Mouse (Mus musculus): ENCODE results near the gene Sct. TPM values are rescaled to one million over a fixed set of nuclear protein-coding genes. Genes with fewer than 3 reads are reported as not detected.

Sct gene
- polyA plus RNA-seq, 1 experiment from 2014 or later: 23.2 TPM

DNA sequence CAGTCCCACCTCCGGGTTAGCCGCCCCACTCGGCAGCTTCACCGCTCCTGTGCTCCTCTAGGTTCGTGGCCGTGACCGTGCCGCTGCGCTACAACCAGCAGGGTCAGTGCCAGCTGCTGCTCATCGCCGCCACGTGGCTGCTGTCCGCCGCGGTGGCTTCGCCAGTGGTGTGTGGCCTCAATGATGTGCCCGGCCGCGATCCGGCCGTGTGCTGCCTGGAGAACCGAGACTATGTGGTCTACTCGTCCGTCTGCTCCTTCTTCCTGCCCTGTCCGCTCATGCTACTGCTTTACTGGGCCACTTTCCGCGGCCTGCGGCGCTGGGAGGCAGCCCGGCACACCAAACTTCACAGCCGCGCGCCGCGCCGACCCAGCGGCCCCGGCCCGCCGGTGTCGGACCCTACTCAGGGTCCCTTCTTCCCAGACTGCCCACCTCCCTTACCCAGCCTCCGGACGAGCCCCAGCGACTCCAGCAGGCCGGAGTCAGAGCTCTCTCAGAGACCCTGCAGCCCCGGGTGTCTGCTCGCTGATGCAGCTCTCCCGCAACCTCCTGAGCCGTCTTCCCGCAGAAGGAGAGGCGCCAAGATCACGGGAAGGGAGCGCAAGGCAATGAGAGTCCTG, 15.0 kb upstream of the Sct start:
- H3K4me2 ChIP-seq (ENCODE audit: low read depth, low read length): peak overlapping the region; percentile 66
- peak; percentile 6; the same call in 1 of the 2 replicates for ATAC-seq (ENCODE audit: insufficient read depth, low FRiP score)
- 1% methylated on average over 53 of the region's 53 CpGs for WGBS

DNA sequence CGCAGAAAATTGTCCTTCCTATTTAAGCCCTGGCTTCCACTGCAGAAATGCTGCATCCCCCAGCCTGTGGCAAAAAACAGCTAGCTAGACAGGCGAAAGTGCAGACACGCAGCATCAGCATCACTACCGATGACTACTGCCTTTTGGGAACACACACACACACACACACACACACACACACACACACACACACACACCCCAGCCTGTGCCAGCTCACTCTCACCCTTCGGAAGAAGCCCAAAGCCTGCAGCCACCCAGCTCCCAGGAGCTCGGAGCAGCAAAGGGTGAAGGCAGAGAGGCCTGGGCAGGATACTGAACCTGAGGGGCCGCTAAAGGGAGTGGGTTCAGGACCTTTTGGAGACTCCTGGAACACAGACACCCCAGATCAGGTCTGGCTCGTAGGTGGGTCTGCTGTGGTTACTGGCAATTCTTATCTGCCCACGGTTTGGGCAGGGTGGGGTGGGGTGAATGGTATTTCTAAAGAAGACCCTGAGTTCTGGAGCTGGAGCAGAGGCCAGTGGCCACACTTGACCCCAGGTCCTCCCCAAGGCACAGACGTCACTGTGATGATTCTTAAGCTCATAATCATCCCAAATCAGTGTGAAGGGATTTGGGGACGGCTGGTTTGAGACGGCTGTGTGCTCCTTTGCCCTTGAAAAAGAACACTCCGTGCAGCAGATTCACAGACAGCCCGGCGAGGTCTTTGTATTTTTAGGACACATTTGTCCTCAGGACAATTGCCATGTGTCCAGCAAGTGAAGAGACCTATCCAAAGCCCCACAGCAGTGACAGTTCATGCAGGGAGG, 13.9 kb upstream of the Sct start:
- Histone ChIP-seq H3K9me3 (replicated peaks; ENCODE audit: control insufficient read depth, low read length) (no peaks in the 10 kb centered on the region), H3K4me2 (ENCODE audit: low read depth, low read length) (peak overlapping the region; percentile 59; the same call in 1 of the 2 replicates), H3K27ac (ENCODE audit: low read length) (no peak overlapping the region), H3K27me3 (ENCODE audit: control insufficient read depth, insufficient read depth, low read length) (peaks cover 38% of the 10 kb centered on the region), H3K36me3 (ENCODE audit: control insufficient read depth, insufficient read depth, low read length) (no peaks in the 10 kb centered on the region), H3K4me3 (replicated peaks; ENCODE audit: low read length) (no peak overlapping the region), H3K9ac (ENCODE audit: low read length) (no peak overlapping the region), H3K4me1 (ENCODE audit: control insufficient read depth, insufficient read depth, low read length) (peaks cover 6% of the 10 kb centered on the region; the same call in 1 of the 2 replicates)
- ATAC-seq (ENCODE audit: insufficient read depth, low FRiP score): no peak
- 50% methylated on average over 15 of the region's 15 CpGs for WGBS

More for the DNA sequence above, 15.0 kb upstream of the Sct start:
- H3K4me1 ChIP-seq (ENCODE audit: control insufficient read depth, insufficient read depth, low read length): peaks cover 6% of the 10 kb centered on the region; the same call in 1 of the 2 replicates
- H3K9me3 ChIP-seq (replicated peaks; ENCODE audit: control insufficient read depth, low read length): no peaks in the 10 kb centered on the region
- peak overlapping the region; percentile 44 for H3K4me3 ChIP-seq (replicated peaks; ENCODE audit: low read length)
- no peak overlapping the region for H3K27ac ChIP-seq (ENCODE audit: low read length)
- peaks cover 38% of the 10 kb centered on the region for H3K27me3 ChIP-seq (ENCODE audit: control insufficient read depth, insufficient read depth, low read length)
- H3K36me3 ChIP-seq (ENCODE audit: control insufficient read depth, insufficient read depth, low read length): no peaks in the 10 kb centered on the region
- H3K9ac ChIP-seq (ENCODE audit: low read length): peak overlapping the region; percentile 58

DNA sequence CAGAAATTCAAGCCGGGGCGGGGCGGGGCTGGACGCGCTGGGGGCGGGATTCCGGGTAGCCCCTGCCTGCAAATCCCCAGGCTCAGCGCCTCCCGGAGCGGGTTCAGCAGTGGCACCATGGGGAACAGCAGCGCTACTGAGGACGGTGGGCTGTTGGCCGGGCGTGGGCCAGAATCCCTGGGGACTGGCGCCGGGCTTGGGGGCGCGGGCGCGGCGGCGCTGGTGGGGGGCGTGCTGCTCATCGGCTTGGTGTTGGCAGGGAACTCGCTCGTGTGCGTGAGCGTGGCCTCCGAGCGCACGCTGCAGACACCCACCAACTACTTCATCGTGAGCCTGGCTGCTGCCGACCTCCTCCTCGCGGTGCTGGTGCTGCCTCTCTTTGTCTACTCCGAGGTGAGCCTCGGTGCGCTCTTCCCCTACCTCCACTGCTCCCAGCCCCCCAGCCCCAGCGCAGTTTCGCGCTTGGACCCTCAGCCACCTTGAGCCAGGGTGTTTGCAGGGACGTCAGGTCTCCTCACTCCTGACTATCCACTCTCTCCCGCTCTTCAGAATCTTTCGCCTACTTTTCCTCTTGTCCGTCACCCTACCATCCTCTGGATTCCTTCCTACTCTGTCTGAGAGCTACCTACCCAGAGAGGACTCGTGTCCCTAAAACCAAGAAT, 13.1 kb upstream of the Sct start, which contains the start of gene Drd4:
Drd4 (plus strand) TSS at position 86 of the 662 bp plus-strand sequence.
- Histone ChIP-seq H3K4me2 (ENCODE audit: low read depth, low read length) (peak within 1 kb of the TSS; percentile 59), H3K9me3 (replicated peaks; ENCODE audit: control insufficient read depth, low read length) (no peaks in the 10 kb centered on the region), H3K36me3 (ENCODE audit: control insufficient read depth, insufficient read depth, low read length) (no peaks in the 10 kb centered on the region), H3K4me1 (ENCODE audit: control insufficient read depth, insufficient read depth, low read length) (peaks cover 6% of the 10 kb centered on the region; the same call in 1 of the 2 replicates), H3K4me3 (replicated peaks; ENCODE audit: low read length) (peak within 1 kb of the TSS; percentile 39), H3K9ac (ENCODE audit: low read length) (peak within 1 kb of the TSS; percentile 58), H3K27ac (ENCODE audit: low read length) (no peak within 1 kb of the TSS), H3K27me3 (ENCODE audit: control insufficient read depth, insufficient read depth, low read length) (peaks cover 38% of the 10 kb centered on the region)
- 3% methylated on average over 46 of the region's 46 CpGs for WGBS
- ATAC-seq (ENCODE audit: insufficient read depth, low FRiP score): peak; percentile 26; the same call in 1 of the 2 replicates

DNA sequence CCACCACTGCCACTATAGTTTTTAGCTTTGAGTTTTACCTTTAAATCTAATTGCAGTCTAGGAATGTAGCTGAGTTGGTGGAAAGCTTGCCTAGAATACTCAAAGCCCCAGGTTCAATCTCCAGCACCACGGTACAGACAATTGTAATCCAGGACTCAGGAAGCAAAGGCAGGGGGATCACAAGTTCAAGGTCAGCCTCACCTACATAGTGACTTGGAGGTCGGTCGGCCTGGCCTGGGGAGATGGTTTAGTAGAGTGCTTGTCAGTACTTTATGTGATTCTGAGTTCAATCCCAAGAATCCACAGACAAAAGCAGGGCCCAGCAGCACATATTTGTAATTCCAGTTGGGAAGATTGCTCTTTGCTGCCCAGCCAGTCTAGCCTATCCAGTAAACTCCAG, 9.1 kb upstream of the Sct start:
- no peaks in the 10 kb centered on the region for H3K36me3 ChIP-seq (ENCODE audit: control insufficient read depth, insufficient read depth, low read length)
- H3K27ac ChIP-seq (ENCODE audit: low read length): no peak overlapping the region
- no peaks in the 10 kb centered on the region for H3K4me1 ChIP-seq (ENCODE audit: control insufficient read depth, insufficient read depth, low read length)
- no peak overlapping the region for H3K4me3 ChIP-seq (replicated peaks; ENCODE audit: low read length)
- H3K9me3 ChIP-seq (replicated peaks; ENCODE audit: control insufficient read depth, low read length): no peaks in the 10 kb centered on the region
- ATAC-seq (ENCODE audit: insufficient read depth, low FRiP score): no peak
- H3K9ac ChIP-seq (ENCODE audit: low read length): no peak overlapping the region
- peaks cover 12% of the 10 kb centered on the region for H3K27me3 ChIP-seq (ENCODE audit: control insufficient read depth, insufficient read depth, low read length)
- WGBS: 79% methylated on average over 3 of the region's 3 CpGs
- no peak overlapping the region for H3K4me2 ChIP-seq (ENCODE audit: low read depth, low read length)

DNA sequence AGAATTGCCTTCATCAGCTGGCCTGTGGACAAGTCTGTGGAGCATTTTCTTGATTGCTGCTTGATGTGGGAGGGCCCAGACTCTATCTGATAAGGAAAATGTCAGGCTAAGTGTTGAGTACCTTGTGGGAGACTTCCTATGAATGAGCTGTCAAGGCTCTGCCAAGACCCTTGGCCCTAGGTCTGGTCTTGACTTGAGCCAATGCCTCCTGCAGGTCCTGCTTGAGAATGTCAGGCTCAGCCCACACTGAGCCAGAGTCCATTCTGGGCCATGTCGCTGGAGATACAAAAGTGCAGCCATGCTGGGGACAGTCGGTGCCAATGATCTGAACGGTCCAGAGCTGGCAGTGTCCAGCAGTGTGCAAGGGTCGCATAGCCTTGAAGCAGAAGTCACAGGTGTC, 3.8 kb upstream of the Sct start:
- no peak overlapping the region for H3K27ac ChIP-seq (ENCODE audit: low read length)
- no peaks in the 10 kb centered on the region for H3K27me3 ChIP-seq (ENCODE audit: control insufficient read depth, insufficient read depth, low read length)

DNA sequence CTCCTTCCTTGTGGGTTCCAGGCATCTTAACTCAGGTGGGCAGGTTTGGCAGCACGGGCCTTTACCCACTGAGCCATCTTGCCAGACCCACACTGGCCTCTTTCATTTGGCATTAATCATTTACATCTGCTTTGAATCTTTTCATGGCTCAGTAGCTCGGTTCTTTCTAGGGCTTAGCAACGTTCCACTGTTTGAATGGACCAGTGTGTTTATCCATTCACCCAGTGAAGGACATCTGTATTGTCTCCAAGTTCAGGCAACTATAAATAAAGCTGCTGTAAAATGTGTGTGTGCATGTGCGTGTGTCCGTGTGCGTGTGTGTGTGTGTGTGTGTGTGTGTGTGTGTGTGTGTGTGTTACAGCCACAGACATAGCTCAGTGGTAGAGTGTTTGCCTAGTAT, 2.5 kb upstream of the Sct start:
- Histone ChIP-seq H3K4me2 (ENCODE audit: low read depth, low read length) (no peak overlapping the region), H3K9ac (ENCODE audit: low read length) (no peak overlapping the region), H3K27ac (ENCODE audit: low read length) (no peak overlapping the region), H3K4me1 (ENCODE audit: control insufficient read depth, insufficient read depth, low read length) (peaks cover 5% of the 10 kb centered on the region; the same call in 1 of the 2 replicates), H3K36me3 (ENCODE audit: control insufficient read depth, insufficient read depth, low read length) (no peaks in the 10 kb centered on the region), H3K27me3 (ENCODE audit: control insufficient read depth, insufficient read depth, low read length) (no peaks in the 10 kb centered on the region), H3K9me3 (replicated peaks; ENCODE audit: control insufficient read depth, low read length) (no peaks in the 10 kb centered on the region), H3K4me3 (replicated peaks; ENCODE audit: low read length) (no peak overlapping the region)
- no peak for ATAC-seq (ENCODE audit: insufficient read depth, low FRiP score)
- 50% methylated on average over 6 of the region's 6 CpGs for WGBS

More for the DNA sequence above, 3.8 kb upstream of the Sct start:
- no peak overlapping the region for H3K4me2 ChIP-seq (ENCODE audit: low read depth, low read length)
- no peak overlapping the region for H3K9ac ChIP-seq (ENCODE audit: low read length)
- H3K4me3 ChIP-seq (replicated peaks; ENCODE audit: low read length): no peak overlapping the region
- peaks cover 5% of the 10 kb centered on the region; the same call in 1 of the 2 replicates for H3K4me1 ChIP-seq (ENCODE audit: control insufficient read depth, insufficient read depth, low read length)
- no peaks in the 10 kb centered on the region for H3K9me3 ChIP-seq (replicated peaks; ENCODE audit: control insufficient read depth, low read length)
- WGBS: 77% methylated on average over 4 of the region's 4 CpGs
- no peak for ATAC-seq (ENCODE audit: insufficient read depth, low FRiP score)
- no peaks in the 10 kb centered on the region for H3K36me3 ChIP-seq (ENCODE audit: control insufficient read depth, insufficient read depth, low read length)

DNA sequence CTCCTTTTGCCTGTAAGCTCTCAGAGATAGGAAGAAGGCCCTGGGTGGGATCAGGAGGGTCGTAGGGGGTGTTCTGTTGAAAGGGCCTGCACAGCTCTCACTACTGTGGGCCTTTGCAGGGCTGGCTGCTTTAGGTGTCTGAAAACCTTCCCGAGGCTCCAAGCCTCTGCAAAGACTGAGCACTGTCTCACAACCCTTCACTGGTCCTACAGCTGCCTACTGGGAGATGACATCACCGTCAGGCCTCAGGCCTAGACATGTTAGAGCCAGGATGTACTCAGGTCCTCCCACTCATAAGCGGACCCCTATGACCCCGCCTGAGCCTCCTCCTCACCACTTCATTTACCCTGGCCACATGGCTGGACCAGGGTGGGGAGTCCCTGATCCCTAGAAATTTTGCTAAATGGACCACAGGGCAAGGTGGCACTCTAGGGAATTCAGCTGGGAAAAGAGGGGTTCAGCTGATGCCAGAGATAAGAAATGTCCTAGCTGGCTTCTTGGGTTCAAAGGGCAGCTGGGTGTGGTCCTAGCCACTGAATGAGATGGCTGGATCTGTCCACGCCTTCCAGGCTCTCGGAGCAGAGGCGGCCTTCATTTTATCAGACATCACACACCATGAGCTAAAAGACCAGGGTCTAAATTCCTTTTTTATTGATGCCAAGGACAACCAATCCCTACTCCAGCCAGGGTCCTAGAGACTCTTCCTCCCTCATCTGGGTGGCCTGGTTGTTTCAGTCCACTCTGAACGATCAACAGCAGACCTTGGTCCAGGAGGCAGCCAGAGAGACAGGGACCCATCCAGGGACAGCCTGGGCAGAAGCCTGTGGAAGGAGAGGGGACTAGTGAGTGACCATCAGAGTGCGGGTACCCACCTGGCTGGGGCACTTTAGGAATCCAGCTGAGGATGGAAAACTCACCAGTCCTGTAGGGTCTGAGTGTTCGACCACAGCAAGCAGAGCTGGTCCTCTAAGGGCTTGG, 943 bp downstream of the Sct start:
- Histone ChIP-seq H3K4me3 (replicated peaks; ENCODE audit: low read length) (no peak overlapping the region), H3K9me3 (replicated peaks; ENCODE audit: control insufficient read depth, low read length) (no peaks in the 10 kb centered on the region), H3K4me1 (ENCODE audit: control insufficient read depth, insufficient read depth, low read length) (peaks cover 5% of the 10 kb centered on the region; the same call in 1 of the 2 replicates), H3K4me2 (ENCODE audit: low read depth, low read length) (peak overlapping the region; percentile 95; the same call in 1 of the 2 replicates), H3K27ac (ENCODE audit: low read length) (no peak overlapping the region), H3K36me3 (ENCODE audit: control insufficient read depth, insufficient read depth, low read length) (no peaks in the 10 kb centered on the region), H3K27me3 (ENCODE audit: control insufficient read depth, insufficient read depth, low read length) (no peaks in the 10 kb centered on the region), H3K9ac (ENCODE audit: low read length) (0 out of 2 replicates have a peak overlapping the region, but pooled peaks have one; percentile 41)
- ATAC-seq (ENCODE audit: insufficient read depth, low FRiP score): no peak
- 74% methylated on average over 11 of the region's 11 CpGs for WGBS

DNA sequence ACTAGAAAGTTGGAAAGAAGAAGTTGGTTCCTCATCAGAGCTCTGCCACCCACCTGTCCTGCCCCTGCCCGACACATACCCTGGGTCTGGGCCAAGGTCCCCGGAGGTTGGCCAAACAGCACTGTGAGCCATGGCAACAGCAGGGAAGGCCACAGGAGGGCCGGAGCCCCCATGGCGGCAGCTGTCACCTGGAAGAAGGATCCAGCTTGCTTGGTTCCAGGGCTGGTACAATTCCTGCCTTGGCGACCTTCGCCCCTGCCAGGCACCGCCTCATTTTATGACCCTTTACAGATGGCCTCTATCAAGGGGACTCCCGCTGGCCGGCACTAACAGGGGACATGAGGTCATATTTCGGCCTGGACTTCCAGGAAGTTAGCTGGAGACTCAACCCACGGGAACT, 2.4 kb downstream of the Sct start, which contains the start of gene Cdhr5:
Cdhr5 (minus strand) TSS at position 241 of the 400 bp plus-strand sequence.
- ATAC-seq (ENCODE audit: insufficient read depth, low FRiP score): peak; percentile 27; the same call in 1 of the 2 replicates
- Histone ChIP-seq H3K27ac (ENCODE audit: low read length) (no peak within 1 kb of the TSS; the same call in 1 of the 2 replicates), H3K4me1 (ENCODE audit: control insufficient read depth, insufficient read depth, low read length) (peaks cover 5% of the 10 kb centered on the region; the same call in 1 of the 2 replicates), H3K4me2 (ENCODE audit: low read depth, low read length) (no peak within 1 kb of the TSS), H3K4me3 (replicated peaks; ENCODE audit: low read length) (0 out of 2 replicates have a peak within 1 kb of the TSS, but pooled peaks have one; percentile 10), H3K27me3 (ENCODE audit: control insufficient read depth, insufficient read depth, low read length) (no peaks in the 10 kb centered on the region), H3K36me3 (ENCODE audit: control insufficient read depth, insufficient read depth, low read length) (no peaks in the 10 kb centered on the region), H3K9ac (ENCODE audit: low read length) (no peak within 1 kb of the TSS), H3K9me3 (replicated peaks; ENCODE audit: control insufficient read depth, low read length) (no peaks in the 10 kb centered on the region)
- WGBS: 54% methylated on average over 11 of the region's 11 CpGs

All from stomach, embryonic 16.5 days (tissue).